Mouse (Mus musculus) left cerebral cortex, adult 9 months (tissue): ENCODE results near the gene Memo1.
A peak's percentile ranks its signal among the peaks of the same experiment; 100 is the strongest.

Experiments used
- DNase-seq, 2 experiments: peaks; one replicate each; pipeline ENCODE4 v3.0.0; 2022; ENCODE audit warnings: low spot score in 2 of 2

Memo1 gene

DNA sequence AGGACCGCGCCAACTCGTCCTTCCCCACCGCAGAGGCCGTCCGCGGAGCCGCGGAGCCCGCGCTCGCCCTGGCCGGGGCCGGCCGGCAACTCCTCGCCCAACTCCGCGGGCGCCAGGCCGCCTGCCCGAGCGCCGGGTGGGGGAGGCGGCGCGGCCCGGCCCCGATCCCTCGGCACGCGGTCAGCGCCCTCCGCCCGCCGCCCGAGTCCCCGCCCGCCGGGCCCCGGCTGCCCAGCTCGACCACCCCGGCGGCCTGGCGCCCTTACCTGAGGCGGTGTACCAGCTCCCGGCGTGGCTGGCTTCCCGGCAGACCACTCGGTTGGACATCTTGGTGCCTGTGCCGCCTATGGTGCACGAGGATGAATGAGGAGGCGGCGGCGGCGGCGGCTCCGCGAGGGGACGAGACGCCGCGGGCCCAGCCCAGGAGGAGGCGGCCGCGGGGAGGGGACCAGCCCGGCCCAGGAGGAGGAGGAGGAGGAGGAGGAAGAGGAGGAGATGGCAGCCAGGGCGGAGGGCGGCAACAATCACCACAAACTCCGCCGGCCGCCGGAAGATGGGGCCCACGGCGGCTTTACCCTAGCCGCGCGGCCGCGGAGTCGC, 795 bp downstream of the Memo1 start:
- peak; percentile 26 to 67 for DNase-seq

DNA sequence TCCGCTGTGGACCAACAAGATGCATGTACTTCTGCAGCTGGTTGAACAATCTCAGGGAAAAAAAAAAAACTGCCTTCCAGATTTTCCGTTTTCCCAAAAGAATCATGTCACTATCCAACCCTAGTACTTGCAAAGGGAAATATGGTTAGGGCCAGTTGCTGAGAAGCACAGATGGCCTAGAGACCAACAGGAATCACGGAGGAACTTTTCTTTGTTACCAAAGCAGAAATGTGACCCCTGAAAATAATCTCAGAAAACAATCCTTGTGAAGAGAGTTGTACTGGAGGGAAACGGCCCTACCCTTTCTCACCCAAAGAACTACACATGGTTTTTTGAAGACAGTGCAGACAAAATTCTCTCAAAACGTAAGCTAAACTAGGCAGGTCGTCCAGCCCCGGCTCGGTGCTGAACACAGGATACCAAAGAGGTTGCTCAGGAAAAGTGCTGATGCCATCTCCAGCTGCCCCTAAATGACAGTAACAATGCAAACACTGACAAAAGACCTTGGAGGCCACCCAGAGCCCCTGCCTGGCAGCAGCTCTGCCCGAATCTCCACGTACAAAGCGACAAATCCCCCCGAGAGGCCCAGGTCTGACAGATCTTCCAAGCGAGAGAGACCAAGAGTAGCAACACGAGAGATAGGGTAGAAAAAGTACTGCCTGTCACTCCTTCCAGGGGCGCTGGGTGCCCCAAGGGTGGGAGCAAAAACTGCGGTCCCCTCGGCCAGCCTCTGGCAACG, 1.5 kb downstream of the Memo1 start:
- peak in 1 of 2 experiments; percentile 20 for DNase-seq

DNA sequence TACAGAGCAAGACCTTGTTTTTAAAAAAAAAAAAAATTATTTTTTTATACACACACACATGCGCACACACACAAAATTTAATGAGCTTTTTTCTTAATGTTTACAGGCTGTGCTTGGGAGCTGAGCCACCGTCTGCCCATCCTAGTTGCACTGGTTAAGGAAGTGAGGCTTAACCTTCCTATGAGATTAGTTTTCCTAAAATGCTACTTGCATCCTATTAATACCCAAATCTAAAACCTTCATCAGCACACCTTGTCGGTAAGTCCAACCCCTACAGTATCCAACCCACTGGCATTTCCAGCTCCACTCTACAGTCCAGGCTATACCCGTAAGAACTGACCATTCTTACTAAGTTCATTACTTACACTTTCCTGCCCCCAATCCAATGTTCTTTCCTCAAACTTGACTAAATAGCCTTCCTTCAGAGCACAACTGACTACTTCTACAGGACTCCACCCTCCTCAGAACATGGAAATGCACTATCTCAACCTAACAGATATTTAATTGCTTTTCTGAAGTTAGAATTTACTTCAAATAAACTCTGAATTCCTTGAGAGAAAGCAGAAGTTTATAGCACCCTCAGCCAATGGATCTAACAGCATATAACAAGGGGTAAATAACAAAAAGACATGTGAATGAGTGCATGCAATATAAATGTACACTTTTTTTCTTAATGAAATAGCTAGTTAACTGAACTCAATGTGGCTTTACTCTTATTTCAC, 3.5 kb downstream of the Memo1 start:
- no peak for DNase-seq

DNA sequence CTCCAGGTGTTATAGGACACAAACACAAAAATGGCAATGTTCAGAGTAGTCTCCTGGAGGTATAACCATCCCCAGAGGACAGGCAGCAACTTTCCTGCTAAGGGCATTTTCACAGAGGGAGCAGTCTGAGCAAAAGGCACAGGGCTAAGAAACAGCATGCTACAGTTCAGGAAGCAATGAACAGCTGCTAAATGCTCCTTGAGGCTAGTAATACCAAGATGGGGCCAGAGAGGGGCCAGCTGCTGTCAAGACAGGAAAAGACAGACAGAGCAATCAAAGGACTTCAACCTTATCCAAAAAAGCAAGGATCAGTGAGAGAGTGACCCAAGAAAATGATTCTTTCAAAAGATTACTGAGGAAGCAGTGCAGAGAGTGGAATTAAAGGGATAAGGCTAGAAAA, 4.5 kb downstream of the Memo1 start:
- no peak for DNase-seq

DNA sequence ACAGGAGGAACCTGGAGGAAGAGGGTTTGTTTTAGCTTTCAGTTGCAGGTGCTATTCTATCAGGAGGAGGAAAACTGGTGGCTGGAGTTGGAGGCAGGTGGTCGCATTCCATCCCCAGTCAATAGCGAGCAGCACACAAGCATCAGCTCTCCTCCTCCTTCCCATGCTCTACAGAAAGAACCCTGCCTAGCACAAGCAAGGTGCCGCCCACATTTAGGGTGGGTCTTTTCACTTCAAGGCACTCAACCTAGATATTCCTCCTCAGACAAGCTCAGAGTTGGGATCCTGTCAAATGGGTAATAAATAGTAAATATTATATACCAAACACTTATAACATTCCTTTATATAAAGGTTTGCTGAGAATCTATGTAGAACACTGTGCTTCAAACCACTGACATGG, 5.1 kb downstream of the Memo1 start:
- DNase-seq = no peak

DNA sequence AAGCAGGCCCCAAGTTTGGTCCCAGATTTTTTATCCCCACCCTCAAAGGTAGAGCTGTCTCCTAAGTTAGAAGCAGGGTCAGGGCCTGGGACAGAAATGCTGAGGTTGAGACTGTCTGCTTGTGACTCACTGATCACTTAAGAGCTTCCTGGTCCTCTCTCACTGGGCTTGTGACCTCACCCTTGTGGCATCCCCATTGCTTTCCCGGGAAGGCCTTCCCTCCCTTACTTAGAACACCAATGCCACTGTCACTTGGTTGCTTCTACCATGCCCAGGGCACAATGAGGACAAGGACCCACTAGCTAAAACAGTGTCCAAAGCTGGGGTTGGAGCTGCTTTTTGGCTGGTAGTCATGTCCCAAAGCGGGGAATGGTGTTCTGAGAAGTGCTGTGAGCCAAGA, 6.7 kb downstream of the Memo1 start:
- no peak for DNase-seq

DNA sequence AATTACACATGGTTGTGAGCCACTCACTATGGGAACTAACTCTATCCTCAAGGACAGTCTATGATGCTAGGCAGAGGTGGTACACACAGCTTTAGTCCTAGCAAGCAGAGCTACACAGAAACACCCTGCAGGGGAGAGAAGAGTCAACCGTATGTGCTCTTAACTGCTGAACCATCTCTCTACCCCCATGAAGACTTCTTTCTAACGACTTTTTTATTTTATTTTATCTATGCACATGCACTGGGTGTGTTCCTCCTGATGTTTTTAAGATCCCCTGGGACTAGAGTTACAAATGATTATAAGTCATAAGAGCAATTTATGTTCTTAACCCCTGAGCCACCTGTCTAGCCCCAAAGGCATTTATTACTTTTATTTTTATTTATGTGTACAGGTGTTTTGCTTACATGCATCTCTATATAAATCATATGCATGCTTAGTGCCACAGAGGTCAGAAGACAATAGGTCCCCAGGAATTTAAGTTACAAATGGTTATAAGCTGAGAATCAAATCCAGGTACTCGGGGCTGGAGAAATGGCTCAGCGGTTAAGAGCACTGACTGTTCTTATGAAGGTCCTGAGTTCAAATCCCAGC, 9.1 kb downstream of the Memo1 start:
- DNase-seq = no peak

DNA sequence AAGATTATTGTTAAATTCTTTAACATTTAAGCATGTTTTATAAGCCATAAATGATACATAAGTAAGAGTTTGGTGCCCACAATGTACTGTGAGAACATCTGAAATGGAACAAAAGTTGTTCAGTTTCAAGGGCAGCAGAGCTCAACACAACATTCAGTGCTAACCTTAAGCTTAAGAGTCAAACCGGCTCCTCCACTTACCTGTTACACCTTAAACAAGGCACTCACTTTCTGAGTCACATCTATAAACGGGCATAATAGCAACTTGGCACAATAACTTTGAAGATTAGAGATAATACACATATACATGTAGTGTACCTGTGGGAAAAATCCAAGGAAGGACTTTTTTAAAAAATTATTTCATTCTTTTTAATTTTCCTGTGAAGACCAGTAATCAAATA, 9.6 kb downstream of the Memo1 start:
- DNase-seq = no peak

DNA sequence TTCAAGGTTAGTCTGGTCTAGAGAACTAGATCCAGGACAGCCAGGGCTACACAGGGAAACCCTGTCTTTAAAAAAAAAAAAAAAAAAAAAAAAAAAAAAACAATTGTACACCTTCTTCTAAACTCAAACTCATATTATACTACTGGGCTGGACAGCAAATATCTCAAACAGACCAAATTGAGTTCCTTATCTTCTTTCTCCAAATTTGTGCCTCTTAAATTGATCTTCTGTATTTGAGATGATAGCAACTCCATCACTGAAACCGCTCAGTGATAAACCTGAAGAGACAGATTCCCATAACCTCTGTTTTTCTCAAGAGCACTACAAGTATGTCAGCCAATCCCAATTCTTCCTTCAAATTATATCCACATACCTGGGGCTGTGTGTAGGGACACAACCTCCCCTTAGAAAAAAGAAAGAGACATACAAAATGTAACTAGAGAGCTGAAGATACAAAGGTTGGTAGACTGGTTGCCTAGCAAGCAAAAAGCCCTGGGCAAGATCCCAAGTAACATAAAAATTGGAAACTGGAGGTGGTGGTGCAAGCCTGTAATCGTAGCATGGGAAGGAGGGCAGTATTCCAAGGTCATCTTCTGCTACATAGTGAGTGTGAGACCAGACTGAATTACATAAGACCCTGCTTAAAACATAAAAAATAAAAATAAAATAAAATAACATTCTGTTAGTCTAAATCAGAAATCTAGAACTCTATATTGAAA, 10.8 kb downstream of the Memo1 start:
- peak in 1 of 2 experiments; percentile 20 for DNase-seq

DNA sequence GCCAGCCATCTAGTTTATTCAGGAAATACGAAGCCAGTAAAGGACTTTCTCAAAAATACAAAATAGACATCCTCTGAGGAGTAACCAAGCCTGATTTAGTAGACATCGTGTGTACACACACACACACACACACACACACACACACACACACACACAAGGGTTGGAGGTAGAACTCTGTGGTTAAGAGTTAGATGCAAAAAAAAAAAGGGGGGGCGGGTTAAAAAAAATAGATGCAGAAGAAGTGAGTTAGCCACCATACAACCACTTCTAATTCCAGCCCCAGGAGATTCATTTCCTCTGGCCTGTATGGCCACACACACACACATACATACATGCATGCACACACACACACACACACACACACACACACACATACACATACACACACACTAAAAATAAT, 13.3 kb downstream of the Memo1 start:
- no peak for DNase-seq

DNA sequence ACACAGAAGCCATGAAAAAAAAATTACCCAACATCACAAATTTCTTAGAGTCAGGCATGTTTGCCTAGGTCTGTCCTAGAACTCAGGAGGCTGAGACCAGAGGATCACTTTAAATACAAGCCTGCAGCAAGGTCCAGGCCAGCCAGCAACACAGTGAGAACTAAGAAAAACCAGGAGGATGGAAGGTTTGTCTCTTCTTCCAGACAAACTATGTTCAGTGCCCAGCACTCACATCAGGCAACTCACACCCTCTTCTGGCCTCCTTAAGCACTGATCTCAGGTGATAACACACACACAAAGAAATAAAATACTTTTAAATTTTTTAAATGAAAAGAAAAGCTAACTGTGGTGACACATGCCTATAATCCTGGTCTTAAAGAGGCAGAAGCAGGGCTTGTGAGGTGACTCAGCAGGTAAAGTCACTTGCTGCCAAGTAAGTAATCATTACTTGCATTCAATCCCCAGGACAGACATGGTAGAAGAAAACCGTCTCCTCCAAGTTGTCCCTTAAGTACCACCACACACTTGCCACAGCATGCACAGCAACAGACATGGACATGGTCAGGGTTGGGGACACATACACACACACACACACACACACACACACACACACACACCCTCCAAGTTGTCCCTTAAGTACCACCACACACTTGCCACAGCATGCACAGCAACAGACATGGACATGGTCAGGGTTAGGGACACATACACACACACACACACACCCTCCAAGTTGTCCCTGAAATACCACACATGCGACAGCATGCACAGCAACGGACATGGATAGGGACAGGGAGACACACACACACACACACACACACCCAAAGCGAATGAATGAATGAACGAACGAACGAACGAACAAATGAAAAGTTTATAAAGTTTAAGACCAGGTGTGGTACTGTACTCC, 16.1 kb downstream of the Memo1 start:
- no peak for DNase-seq

DNA sequence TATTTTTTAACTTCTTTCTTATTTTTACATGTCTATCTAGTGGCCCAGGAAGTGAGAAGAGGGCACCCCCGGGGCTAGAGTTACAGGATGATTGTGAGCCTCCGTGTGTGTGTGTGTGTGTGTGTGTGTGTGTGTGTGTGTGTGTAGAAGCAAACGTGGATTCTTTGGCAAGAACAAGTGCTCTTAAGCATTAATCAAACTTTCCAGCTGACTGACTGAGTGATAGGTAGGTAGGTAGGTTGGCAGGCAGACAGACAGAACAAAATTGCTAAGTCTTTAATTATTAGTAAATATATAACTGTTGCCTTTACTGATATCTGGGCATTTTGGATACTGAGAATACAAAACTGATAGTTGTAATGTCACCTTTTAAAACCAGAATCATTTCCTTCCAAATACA, 20.9 kb downstream of the Memo1 start:
- DNase-seq = no peak

DNA sequence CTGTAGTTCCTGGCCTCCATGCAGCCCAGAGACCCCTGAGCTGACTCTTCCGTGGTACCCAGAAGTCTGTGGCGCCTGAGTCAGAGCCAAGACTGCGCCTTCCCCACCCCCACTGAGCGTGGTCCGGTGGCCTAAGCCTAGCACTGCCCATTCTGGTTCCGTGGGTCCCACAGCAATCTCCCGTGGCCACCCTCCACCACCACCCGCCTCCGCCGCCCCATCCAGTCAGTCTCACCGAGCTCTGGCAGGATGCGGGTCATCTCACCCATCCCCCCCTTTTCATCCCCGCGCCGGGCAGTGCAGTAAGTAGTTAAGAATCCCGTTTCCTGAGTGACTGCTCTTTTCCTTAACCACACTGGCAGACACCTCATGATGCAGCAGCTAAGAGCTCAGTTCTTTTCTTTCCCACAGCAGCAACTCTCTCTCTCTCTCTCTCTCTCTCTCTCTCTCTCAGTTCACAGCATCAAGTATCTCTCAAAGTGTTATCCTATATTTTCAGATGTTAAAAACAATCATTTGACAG, 22.6 kb downstream of the Memo1 start:
- no peak for DNase-seq

DNA sequence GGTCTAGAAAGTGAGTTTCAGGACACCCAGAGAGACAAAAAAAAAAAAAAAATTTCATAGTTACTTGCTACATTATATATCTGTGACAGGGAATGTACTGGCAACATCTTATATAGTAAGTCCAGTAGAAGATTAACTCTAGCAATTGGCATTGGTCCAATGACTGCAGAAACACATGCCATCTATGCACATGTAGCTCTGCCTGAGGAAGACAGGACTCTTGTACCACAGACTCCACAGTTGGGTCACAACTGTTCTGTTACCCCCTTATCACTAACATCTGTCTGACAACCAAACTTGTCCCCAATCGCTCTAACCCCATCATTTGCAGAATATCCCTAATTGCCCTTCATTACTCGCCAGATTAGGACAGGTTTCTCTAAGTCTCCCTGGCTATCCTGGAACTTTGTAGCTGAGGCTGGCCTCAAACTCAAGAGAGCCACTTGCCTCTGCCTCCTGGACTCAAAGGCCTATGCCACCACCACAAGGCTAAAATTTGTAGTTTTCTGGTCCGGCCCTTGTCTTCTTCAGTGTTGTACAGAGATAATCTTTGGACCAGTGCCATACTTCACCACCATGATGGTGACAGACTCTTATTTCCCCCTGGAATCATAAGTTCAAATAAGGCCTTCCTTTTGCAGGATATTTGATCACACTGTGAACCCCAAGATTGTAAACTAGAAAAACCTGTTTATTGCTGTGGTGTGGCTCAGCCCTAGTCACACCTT, 23.6 kb downstream of the Memo1 start:
- no peak for DNase-seq

DNA sequence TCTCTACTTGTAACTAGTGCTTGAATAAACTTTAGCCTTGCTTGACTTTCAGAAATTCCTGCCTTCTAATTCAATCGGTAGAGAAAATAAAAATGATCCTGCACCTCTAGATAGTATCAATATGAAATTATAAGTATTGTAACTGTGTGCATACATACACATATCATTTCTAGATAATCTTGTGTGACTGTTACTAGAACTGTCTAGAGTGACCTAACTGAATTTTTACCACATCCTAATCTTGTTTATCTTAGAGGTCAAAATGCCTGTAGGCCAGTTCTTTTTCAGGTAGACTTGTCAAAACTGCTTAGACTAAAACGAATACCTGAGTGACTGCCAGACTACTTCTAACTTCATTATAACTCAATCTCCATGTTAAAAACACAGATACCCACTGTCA, 25.1 kb downstream of the Memo1 start:
- no peak for DNase-seq

DNA sequence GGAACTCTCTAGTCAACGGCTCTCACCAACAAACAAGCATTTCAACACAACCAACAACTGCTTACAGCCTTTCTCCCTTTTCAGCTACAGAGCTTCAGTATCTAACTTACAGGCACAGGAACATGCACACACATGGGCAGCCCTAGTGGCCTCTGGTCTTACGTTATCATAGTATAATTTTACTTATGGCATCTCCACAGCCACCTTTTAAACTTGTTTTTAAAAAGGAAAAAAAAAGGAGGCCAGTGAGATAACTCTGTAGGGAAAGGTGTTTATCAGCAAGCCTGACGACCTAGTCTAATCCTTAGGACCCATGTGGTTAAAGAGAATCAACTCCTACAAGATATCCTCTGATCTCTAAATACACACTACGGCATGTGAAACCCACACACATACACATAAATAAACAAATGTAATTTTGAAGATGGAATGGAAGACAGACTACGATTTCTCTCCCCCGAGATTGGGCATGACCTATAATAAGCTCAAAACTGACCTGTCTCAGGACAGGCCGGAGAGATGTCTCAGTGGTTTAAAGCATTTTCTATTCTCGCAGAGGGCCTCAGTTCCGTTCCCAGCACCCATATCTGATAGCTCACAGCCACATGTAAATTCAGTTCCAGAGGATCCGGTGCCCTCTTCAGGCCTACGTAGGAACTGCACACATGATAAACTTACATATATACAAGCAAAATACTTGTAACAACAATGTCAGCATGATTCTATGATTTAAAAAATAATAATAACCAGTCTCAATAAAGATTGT, 27.7 kb downstream of the Memo1 start:
- DNase-seq = no peak

DNA sequence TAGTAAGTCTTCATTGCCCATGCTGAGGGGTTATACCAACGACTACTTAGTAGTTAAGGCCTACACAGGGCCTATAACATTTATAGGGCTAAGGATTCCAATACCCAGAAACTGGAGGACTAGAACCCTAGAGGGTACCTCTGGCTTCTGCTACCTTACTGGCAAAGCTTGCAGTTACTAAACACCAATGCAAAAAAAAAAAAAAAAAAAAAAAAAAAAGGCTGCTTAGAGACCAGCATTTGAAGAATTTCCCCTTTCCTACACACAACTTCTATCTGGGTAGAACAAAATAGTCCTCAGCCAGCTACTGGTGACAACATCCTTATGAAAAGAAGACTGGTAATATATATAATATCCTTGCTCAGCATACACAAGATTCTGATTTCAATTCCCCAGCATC, 29.7 kb downstream of the Memo1 start:
- DNase-seq = no peak

DNA sequence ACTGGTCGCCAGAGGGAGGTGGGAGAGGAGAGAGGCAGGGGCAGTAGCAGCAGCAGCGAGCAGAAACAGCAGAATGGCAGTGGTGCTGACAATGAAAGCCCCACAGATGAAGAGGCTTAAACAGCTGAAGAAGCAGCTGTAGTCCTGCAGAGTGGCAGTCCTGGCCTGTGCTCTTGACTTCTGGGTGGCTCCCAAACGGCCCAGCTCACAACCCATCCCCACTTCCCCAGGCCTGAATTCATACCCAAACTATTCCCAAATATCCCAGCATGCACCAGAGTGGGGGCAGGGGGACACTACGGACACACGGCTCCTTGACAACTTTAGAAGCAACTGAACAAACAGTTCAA, 30.2 kb downstream of the Memo1 start:
- no peak for DNase-seq

DNA sequence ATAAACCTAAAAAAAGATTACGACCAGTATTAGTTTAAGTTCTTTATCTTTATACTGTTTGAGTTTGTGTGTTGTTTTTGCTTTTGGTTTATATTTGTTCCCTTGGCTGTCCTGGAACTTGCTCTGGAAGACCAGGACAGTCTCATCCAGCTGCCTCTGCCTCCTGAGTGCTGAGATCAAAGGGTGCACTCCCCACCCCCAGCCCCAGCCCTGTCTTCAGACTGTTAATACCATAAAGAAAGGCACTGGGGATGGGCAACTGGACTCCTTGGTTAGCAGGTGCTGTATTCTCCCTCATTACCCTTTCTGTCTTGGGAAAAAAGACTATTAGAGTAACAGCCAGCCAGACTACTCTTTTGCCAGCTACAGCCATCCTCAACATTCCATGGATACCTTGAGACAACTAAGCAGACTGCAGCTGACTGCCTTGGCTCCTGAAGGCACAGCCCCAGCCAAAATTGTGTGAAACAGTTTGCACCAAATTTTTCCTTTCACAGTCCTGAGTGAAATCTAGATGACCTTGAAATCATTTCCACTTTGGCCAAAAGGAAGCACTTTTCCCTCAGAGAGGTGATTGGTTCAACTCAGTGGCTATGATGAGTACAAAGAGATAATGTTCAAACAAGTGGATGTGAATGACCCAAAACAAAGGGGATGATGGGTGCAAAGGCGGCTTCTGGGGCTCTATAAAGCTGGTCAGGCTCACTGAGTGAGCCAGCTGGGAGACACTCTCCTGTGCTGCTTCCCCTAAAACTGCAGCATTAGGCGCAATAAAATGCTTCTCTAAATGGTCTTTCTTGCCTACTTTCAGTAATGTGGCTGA, 30.8 kb downstream of the Memo1 start:
- DNase-seq = no peak
